Mouse (Mus musculus) liver, embryonic 13.5 days (tissue): ENCODE results near the gene Acsl4. TPM values are rescaled to one million over a fixed set of nuclear protein-coding genes. Genes with fewer than 3 reads are reported as not detected.

Experiments used
- ATAC-seq: fragments of 200-750 bp; cut with Nextera tagmentation; 2 replicates; pipeline ENCODE4 v1.8.0; 2017; ENCODE audit warnings: low read depth, mild to moderate bottlenecking, moderate number of reproducible peaks, moderate library complexity
- DNase-seq: peaks from one replicate; pipeline ENCODE4 v3.0.0; 2022
- H3K27ac ChIP-seq: fragments of 300-500 bp; sonication (generic); 2 replicates; pipeline ENCODE4 v1.5.1; 2015; ENCODE audit warnings: moderate library complexity, mild to moderate bottlenecking, inconsistent platforms
- H3K27me3 ChIP-seq: fragments of 300-500 bp; sonication (generic); 2 replicates; pipeline ENCODE4 v1.6.1; 2015; ENCODE audit warnings: mild to moderate bottlenecking, inconsistent platforms
- H3K36me3 ChIP-seq: fragments of 300-500 bp; sonication (generic); 2 replicates; pipeline ENCODE4 v1.6.1; 2015; ENCODE audit warnings: mild to moderate bottlenecking, inconsistent platforms
- H3K4me1 ChIP-seq: fragments of 300-500 bp; sonication (generic); replicated peaks from 2 replicates; pipeline ENCODE4 v1.6.1; 2015; ENCODE audit warnings: inconsistent platforms
- H3K4me2 ChIP-seq: fragments of 300-500 bp; sonication (generic); 2 replicates; pipeline ENCODE4 v1.6.1; 2015; ENCODE audit warnings: inconsistent platforms, mild to moderate bottlenecking, moderate library complexity
- H3K4me3 ChIP-seq: fragments of 300-500 bp; sonication (generic); replicated peaks from 2 replicates; pipeline ENCODE4 v1.5.1; 2015; ENCODE audit warnings: mild to moderate bottlenecking, inconsistent platforms
- H3K9ac ChIP-seq: fragments of 300-500 bp; sonication (generic); 2 replicates; pipeline ENCODE4 v1.6.1; 2015; ENCODE audit warnings: mild to moderate bottlenecking, inconsistent platforms
- H3K9me3 ChIP-seq: fragments of 300-500 bp; sonication (generic); replicated peaks from 2 replicates; pipeline ENCODE4 v1.6.1; 2016; ENCODE audit warnings: inconsistent platforms
- WGBS: fragments of 180-500 bp; shearing (Covaris S2); methylation state at CpG from one replicate; pipeline ENCODE4 v1.1.7; 2015; ENCODE audit not compliant: insufficient replicate concordance; 5-methylcytosine and 5-hydroxymethylcytosine counted together
- polyA plus RNA-seq: library from polyadenylated mRNA; unstranded; fragments of >200 nt; fragmentation: Nextera tagmentation; extraction: Ambion mirVana; gene quantifications from 2 replicates; pipeline ENCODE4 v1.2.1, GENCODE M21; 2015

Acsl4 gene
- polyA plus RNA-seq, 1 experiment from 2014 or later, result 13.7 TPM

DNA sequence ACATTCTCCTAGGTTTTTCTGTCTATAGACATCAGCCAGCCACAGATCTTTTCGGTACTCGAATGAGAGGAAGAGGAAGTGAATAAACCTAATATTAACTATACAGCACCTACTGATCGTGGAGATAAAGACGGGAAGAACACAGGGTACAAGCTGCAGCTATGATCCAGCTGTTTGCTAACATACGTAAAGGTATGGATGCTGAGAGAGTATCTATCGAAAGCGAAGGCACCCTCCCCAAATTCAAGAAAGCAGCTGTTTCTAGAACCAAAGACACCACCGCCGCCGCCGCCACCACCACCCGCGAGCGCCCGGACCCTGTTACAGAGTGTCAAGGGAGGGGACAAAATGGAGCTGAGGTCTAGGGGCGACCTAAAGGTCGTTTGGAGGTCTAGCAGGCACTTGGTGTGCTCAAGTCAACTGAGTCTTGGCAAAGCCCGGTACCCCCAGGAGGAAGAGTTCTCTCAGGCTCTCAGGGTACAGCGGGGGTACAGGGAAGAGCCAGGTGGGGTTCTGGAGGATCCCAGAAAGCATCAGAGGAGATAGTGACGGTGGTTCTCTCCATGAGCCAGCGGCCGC lies 665 bp downstream of the Acsl4 start:
- peaks cover 12% of the 10 kb centered on the region; the same call in 1 of the 2 replicates for H3K27me3 ChIP-seq

DNA sequence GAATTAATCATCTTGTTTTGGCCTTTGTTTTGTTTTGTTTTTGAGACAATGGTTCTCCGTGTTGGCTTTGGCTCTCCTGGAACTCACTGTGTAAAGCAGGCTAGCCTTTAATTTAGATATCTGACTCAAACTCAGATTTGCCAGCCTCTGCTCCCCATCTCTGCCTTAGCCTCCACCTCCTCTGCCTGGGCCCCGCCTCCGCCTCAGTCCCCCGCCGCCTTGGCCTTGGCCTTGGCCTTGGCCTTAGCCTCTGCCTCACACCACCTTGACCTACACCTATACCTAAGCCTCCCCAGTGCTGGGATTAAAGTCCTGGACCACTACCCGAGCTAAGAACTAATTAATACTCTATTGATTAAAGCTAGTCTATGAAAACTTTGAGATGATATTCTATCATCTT lies 2.2 kb downstream of the Acsl4 start:
- Histone ChIP-seq H3K9ac (no peak overlapping the region), H3K4me2 (peak overlapping the region; percentile 38; the same call in 1 of the 2 replicates), H3K27me3 (peaks cover 12% of the 10 kb centered on the region; the same call in 1 of the 2 replicates), H3K4me3 (no peak overlapping the region), H3K36me3 (no peaks in the 10 kb centered on the region), H3K9me3 (no peaks in the 10 kb centered on the region), H3K4me1 (peaks cover 42% of the 10 kb centered on the region), H3K27ac (no peak overlapping the region)
- DNase-seq (no peak), ATAC-seq (no peak)
- 70% methylated on average over 6 of the region's 6 CpGs for WGBS

More for the DNA sequence above, 665 bp downstream of the Acsl4 start:
- 17% methylated on average over 22 of the region's 22 CpGs for whole genome bisulfite sequencing
- DNase-seq, result peak; percentile 8
- Histone ChIP-seq H3K4me2 (peak overlapping the region; percentile 68), H3K9ac (peak overlapping the region; percentile 87), H3K4me3 (peak overlapping the region; percentile 75), H3K36me3 (no peaks in the 10 kb centered on the region), H3K4me1 (peaks cover 31% of the 10 kb centered on the region), H3K27ac (peak overlapping the region; percentile 83), H3K9me3 (no peaks in the 10 kb centered on the region)
- peak; percentile 4; the same call in 1 of the 2 replicates for ATAC-seq

DNA sequence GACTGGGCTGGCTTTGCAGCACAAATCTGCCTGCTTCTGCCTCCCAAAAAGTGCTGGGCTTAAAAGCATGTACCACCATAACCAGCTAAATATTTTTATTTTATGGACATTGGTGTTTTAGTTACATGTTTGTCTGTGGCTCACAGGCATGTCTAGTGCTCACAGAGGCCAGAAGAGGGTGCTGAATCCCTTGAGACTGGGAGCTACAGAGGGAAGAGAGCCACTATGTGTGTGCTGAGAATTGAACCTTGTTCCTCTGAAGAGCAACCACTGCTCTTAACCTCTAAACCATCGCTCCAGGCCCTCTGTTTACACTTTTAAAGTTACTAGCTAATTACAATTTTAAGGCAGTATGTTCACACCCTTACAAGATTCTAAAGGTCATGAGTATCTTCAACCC lies 2.7 kb downstream of the Acsl4 start:
- H3K27me3 ChIP-seq, result peaks cover 12% of the 10 kb centered on the region; the same call in 1 of the 2 replicates
- DNase-seq (no peak), ATAC-seq (no peak)
- H3K9me3 ChIP-seq, result no peaks in the 10 kb centered on the region
- H3K27ac ChIP-seq, result no peak overlapping the region
- no peaks in the 10 kb centered on the region for H3K36me3 ChIP-seq
- H3K4me3 ChIP-seq, result no peak overlapping the region
- 79% methylated on average over 1 of the region's 1 CpGs for WGBS
- no peak overlapping the region for H3K9ac ChIP-seq
- H3K4me1 ChIP-seq, result peaks cover 45% of the 10 kb centered on the region
- no peak overlapping the region for H3K4me2 ChIP-seq

DNA sequence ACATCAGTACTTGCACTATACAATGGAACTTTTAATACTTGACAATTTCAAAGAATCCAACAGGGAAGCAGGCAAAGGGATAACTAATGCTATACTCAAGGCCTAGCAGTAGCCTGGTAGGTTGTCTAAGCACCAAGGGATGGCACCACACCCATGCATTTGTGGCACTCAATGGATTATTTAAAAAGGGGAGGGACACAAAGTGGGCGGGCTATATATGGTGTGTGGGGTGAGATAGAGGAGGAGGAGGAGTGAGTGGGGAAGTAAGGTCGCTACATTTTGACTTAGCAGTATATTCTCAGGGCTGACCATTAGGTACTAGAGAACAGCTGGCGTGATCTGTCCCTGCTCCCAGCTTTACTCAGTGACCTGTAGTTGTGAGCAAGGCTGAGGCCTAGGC lies 5.4 kb downstream of the Acsl4 start:
- Histone ChIP-seq H3K4me3 (no peak overlapping the region), H3K4me2 (peak overlapping the region; percentile 48), H3K36me3 (no peaks in the 10 kb centered on the region), H3K27me3 (0 out of 2 replicates have a peak, but pooled peaks cover 2% of the 10 kb centered on the region), H3K9me3 (no peaks in the 10 kb centered on the region), H3K4me1 (peaks cover 46% of the 10 kb centered on the region), H3K27ac (peak overlapping the region; percentile 74), H3K9ac (no peak overlapping the region)
- ATAC-seq (peak; percentile 98), DNase-seq (peak; percentile 54)
- WGBS, result 39% methylated on average over 3 of the region's 3 CpGs

DNA sequence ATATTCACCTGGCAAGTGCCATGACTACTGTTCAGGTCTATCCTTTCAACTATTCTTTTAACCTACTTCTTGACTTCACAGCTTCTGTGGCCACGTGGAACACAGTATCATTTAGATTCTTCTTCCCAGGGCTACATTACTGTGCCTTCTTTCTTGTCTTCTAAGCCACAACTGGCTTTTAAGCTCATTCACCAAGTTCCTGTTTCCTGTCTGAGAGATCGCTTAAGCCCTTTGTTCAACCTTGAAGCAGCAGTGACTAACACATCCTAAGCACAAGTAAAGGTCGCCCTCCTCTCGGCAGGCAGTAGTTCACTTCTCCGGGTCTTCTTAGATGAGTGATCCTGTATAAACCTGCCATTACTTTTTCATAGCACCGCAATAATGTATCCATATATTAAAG lies 10.4 kb downstream of the Acsl4 start:
- 48% methylated on average over 6 of the region's 6 CpGs for WGBS
- Histone ChIP-seq H3K27ac (no peak overlapping the region), H3K4me1 (peaks cover 24% of the 10 kb centered on the region), H3K9ac (no peak overlapping the region), H3K36me3 (no peaks in the 10 kb centered on the region), H3K4me3 (no peak overlapping the region), H3K27me3 (no peaks in the 10 kb centered on the region), H3K4me2 (no peak overlapping the region), H3K9me3 (no peaks in the 10 kb centered on the region)
- DNase-seq (no peak), ATAC-seq (no peak)

DNA sequence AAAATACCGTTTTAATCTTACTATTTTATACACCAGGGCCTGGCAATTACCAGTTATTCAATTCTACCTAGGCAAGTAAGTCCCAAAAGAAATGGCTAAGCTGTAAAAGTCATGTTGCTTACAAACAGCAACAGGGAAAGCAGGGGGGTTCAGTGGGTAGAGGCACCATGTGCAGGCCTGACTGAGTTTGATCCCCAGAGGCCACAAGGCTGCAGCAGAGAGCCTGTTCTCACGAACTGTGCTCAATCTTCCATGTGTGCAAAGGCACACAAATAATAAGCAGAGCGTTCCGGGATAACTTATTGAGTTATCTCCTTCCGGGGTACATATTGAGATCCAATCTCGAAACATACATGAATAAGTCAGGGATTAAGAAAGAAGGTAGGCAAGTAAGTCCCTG lies 12.3 kb downstream of the Acsl4 start:
- no peak overlapping the region for H3K9ac ChIP-seq
- no peak overlapping the region for H3K4me2 ChIP-seq
- ATAC-seq (no peak), DNase-seq (no peak)
- no peaks in the 10 kb centered on the region for H3K27me3 ChIP-seq
- WGBS, result 72% methylated on average over 6 of the region's 6 CpGs
- no peak overlapping the region for H3K4me3 ChIP-seq
- H3K9me3 ChIP-seq, result no peaks in the 10 kb centered on the region
- H3K36me3 ChIP-seq, result no peaks in the 10 kb centered on the region
- peaks cover 10% of the 10 kb centered on the region for H3K4me1 ChIP-seq
- H3K27ac ChIP-seq, result no peak overlapping the region

DNA sequence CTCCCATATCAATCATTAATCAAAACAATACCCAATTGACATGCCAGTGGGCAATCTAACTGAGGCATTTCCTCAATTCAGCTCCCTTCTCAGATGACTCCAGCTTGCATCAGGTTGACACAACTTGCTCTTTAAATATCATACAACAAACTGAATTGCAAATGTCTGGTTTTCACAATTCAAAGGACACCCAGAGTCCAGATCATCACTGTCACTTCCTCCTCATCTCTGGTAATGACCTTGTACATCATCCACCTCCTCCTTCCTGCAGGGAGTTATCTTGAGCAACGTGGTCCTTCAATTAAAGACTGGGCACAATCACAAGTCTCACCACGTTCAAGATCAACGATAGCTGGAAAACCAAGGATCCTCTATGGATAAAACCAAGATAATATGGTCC lies 13.0 kb downstream of the Acsl4 start:
- no peaks in the 10 kb centered on the region for H3K9me3 ChIP-seq
- no peak overlapping the region for H3K27ac ChIP-seq
- peaks cover 8% of the 10 kb centered on the region for H3K4me1 ChIP-seq
- no peaks in the 10 kb centered on the region for H3K27me3 ChIP-seq
- DNase-seq (no peak), ATAC-seq (no peak)
- H3K4me2 ChIP-seq, result no peak overlapping the region
- no peaks in the 10 kb centered on the region for H3K36me3 ChIP-seq
- H3K9ac ChIP-seq, result no peak overlapping the region
- 47% methylated on average over 3 of the region's 3 CpGs for WGBS
- H3K4me3 ChIP-seq, result no peak overlapping the region

DNA sequence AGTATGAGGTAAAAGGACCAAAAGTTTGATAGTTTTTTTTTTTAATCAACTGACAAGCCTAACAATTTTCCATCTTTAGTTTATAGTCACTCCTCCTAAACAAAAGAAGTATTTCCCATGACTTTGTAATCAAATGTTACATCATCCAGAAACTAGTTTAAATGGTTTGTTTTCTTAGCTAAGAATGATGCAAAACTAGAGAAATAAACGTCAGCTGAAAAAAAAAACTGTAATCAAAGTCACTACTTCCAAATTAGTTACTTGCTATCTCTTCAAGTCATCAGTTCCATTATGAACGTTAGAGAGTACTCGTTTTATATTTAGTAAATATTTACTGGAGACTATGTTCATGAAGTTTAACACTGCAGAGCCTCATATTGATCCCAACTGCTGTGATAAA lies 13.6 kb downstream of the Acsl4 start:
- no peaks in the 10 kb centered on the region for H3K27me3 ChIP-seq
- ATAC-seq, result no peak
- no peaks in the 10 kb centered on the region for H3K36me3 ChIP-seq
- H3K9ac ChIP-seq, result no peak overlapping the region
- WGBS, result 51% methylated on average over 3 of the region's 3 CpGs
- no peak for DNase-seq
- H3K4me3 ChIP-seq, result no peak overlapping the region
- no peak overlapping the region for H3K4me2 ChIP-seq
- no peaks in the 10 kb centered on the region for H3K9me3 ChIP-seq
- peaks cover 8% of the 10 kb centered on the region for H3K4me1 ChIP-seq
- H3K27ac ChIP-seq, result no peak overlapping the region

DNA sequence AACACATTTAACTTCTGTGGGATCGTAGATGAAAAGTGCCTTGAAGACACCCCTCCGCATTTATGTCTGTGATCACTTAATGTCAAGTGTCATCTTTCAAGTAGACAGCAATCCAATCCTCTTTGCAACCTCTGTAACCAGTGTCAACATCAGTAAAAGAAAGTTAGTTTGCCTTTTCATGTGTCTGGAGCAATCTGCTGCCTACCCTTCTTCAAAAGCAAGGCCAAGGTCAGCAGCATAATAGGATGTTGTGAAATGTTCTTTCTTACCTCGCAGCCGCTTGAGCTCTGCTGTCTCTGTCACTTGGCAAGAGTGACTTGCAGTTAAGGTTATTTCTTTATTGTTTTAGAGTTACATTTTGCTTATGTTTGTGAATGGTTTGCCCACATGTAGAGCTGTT lies 14.8 kb downstream of the Acsl4 start:
- Histone ChIP-seq H3K27me3 (no peaks in the 10 kb centered on the region), H3K4me2 (no peak overlapping the region), H3K36me3 (no peaks in the 10 kb centered on the region), H3K4me3 (no peak overlapping the region), H3K9ac (no peak overlapping the region), H3K27ac (no peak overlapping the region), H3K9me3 (no peaks in the 10 kb centered on the region), H3K4me1 (peaks cover 4% of the 10 kb centered on the region)
- no peak for ATAC-seq
- 76% methylated on average over 4 of the region's 4 CpGs for WGBS
- no peak for DNase-seq

DNA sequence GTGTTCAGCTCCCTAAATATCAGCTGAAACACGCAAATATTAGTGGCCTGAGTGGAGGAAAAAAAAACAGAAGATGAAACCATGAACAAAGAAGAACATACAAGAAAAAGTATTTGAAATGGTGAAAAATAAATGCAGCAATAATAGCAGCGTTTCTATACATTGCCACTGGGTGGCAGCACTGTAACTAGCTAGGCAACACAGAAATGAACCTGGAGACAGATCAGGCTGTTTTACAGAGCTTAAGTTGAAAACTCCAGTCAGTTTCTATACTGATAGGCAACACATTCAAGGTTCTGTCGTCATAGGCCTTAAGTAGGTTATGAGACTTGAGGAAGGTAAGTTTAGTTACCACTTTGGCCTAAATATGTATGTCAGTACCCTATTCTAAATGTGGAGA lies 17.9 kb downstream of the Acsl4 start:
- Histone ChIP-seq H3K9me3 (no peaks in the 10 kb centered on the region), H3K36me3 (no peaks in the 10 kb centered on the region), H3K27ac (no peak overlapping the region), H3K27me3 (no peaks in the 10 kb centered on the region), H3K4me1 (peaks cover 15% of the 10 kb centered on the region), H3K4me3 (no peak overlapping the region), H3K4me2 (no peak overlapping the region), H3K9ac (no peak overlapping the region)
- ATAC-seq, result no peak
- 11% methylated on average over 3 of the region's 3 CpGs for WGBS
- no peak for DNase-seq

DNA sequence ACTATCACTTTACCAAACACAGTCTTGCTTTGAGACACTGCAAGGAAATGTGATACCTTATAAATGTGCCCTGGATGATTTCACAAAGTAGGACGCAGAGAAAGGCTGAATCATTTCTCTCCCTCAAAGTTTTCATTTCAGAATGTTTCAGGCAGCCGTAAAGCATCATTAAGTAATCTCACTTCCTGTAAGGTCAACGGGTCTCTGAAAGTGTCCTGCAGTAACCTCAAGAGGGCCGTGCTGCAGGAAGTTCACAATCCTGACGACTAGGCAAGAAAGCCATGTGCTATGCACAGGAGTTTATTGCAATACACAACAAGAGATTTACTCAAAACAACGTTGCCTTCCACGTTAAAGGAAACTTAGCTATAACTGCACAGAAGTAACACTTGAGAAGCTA lies 20.4 kb downstream of the Acsl4 start:
- Histone ChIP-seq H3K27ac (no peak overlapping the region; the same call in 1 of the 2 replicates), H3K9me3 (no peaks in the 10 kb centered on the region), H3K4me3 (no peak overlapping the region), H3K9ac (no peak overlapping the region), H3K27me3 (no peaks in the 10 kb centered on the region), H3K4me1 (peaks cover 11% of the 10 kb centered on the region), H3K36me3 (no peaks in the 10 kb centered on the region), H3K4me2 (no peak overlapping the region)
- 27% methylated on average over 7 of the region's 7 CpGs for WGBS
- ATAC-seq (no peak), DNase-seq (no peak)

DNA sequence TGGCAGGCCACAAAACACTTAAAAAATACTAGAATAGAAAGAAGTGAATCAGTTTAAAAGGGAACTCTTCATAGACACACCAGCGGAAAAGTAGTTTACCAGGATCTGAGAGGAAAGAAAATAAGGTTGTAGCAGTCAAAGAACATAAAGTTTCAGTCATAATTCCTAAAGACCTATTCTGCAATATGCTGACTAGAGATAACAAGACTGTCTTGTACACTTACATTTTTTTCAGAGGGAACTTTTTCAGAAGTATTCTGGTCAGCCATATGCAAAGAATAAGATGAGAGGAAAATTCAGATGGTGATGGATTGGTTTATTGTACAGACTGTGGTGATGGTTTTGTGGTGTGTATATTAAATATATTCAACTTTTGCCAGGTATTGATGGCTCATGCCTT lies 26.5 kb downstream of the Acsl4 start:
- ATAC-seq, result no peak
- no peak overlapping the region for H3K4me3 ChIP-seq
- no peaks in the 10 kb centered on the region for H3K9me3 ChIP-seq
- 37% methylated on average over 1 of the region's 1 CpGs for WGBS
- H3K4me2 ChIP-seq, result no peak overlapping the region
- no peak overlapping the region for H3K9ac ChIP-seq
- H3K27ac ChIP-seq, result peak overlapping the region; percentile 53
- no peak for DNase-seq
- H3K27me3 ChIP-seq, result no peaks in the 10 kb centered on the region
- peaks cover 33% of the 10 kb centered on the region for H3K4me1 ChIP-seq
- H3K36me3 ChIP-seq, result no peaks in the 10 kb centered on the region
